Mouse (Mus musculus) T-helper 1 cell (primary cell): ENCODE results near the gene Fap.

Experiments
- in situ Hi-C: fragments of 300-600 bp; cut with MboI, MseI; formaldehyde crosslinking; loops from one replicate; pipeline ENCODE4 v1.15.1; 2025; ENCODE audit warnings: high pct_unique_total_duplicates

Gene Fap

DNA sequence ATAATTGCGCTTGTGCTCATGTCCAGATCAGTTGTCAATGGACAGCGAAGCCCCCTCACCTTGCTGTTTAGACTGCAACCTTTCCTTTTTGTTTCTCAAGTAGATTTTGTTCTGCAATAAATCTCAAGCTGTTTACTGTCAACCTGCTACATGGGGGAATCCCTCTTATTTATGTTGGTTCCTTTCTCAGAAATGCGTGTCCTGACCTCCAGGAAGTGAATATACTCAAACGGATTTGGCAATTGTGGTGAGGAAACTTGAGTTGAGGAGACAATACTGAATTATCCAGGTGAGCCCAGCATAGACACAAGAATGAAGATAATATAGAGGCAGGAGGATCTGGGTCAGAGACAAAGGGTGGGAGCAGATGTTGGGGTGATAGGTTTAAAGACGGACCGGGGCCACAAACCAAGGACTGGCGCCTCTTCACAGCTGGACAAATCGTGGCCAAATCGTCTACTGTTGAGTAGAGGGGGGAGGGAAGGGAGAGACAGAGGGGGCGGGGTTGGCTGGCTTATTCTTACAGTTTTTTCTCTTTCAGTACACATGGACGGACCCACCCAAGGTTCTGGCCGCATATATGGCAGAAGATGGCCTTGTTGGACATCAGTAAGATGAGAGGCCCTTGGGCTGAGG is 112.9 kb downstream of the Fap start:
- in situ Hi-C loops: loop anchor here (5.0 to 25.0 kb wide), 3 partner anchors 166 to 649 kb away; partner anchors contain the start of gene Tbr1

DNA sequence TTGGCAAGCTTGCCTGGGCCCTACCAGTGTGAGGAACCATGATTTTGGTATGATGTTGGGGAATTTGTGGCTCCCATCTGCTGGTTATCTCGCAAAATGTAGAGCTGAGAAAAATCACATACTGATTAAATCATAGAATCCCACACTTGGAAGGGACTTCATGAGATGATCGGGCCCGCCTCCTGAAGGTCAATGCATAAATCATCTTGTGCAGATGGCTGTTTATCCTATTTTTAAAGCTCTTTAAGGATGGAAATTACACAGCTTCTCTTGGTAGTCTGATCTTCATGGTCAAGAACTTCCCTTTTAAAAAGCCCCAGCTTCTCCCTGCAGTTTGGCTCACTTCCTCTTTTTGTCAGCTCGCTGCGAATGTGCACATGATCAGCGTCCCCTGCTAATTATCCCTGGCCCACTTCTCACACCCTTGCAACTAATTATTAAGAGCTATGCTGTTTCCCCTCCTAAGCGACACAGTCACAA is 113.6 kb downstream of the Fap start:
- in situ Hi-C loops: loop anchor here (5.0 to 25.0 kb wide), 3 partner anchors 167 to 648 kb away; partner anchors contain the start of gene Tbr1

DNA sequence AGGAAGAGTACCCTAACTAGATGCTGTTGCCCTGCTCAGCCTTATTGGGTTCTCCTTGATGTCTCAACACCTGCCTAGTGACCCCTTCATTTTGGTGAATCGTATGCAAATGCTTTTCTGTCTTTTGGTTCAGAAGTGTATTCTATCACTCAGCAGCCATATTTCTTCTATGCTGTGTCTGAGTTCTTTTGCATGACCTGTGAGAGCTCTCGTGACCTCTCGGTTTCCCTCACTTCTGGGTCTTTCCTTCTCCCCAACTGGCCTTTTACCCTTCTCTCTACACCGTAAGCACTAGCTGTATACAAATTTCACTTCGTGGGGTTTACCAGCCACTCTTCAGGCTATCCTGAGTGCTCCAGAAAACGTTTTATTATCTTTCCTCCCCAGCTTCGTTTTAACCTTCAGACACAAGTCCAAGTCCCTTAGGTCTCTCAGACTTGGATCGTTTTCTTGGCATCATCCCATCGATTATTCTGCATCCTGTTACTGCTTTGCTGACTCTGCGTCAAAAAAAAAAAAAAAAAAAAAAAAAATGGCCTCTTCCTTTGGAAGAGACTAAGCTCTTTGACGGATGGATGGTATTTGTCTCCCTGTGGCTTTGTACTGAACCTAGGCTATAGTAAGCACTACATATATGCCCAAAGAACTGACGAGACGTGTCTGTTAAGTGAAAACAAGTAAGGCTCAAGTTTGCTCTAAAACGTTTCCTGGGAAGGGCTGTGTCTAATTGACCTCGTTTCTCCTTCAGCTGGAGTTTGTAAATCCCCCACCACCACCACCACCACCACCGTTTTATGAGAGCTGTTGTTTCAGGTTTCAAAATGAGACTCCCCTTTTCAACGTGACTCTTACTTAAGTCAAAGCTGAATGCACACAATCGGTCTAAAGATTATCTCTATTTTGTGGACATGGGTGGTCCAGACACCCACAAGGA is 114.4 kb downstream of the Fap start:
- in situ Hi-C loops: loop anchor here (5.0 to 25.0 kb wide), 4 partner anchors 67 to 647 kb away; partner anchors contain the start of gene Tbr1

DNA sequence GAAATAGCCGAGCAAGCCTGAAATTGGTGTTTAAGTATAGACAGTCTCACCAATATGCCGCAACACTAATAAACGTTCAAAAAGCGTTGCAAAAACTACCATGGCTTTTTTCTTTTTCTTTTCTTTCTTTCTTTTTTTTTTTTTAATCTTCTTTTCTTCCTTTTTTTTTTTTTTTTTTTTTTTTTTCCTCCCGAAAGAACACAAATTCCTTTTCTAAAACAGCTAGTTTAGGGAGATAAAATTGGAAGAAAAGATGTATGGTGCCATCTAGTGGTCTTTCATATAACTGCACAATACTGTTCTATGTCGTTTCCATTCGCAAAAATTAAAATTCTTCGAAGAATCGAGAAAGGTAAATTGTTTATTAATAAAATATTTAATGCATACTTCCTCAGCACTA is 115.8 kb downstream of the Fap start:
- in situ Hi-C loops: loop anchor here (5.0 to 25.0 kb wide), 3 partner anchors 66 to 646 kb away; partner anchors contain the start of gene Tbr1

- in situ Hi-C loops: loop anchor here (5.0 to 25.0 kb wide), 3 partner anchors 63 to 643 kb away; partner anchors contain the start of gene Tbr1
Observed at GRCm38 (mm10) chr2:62454991-62455390, 118.9 kb downstream of the Fap start.

GRCm38 (mm10) chr2:62454033-62454432 is 119.8 kb downstream of the Fap start:
- in situ Hi-C loops: loop anchor here (25.0 kb wide), 2 partner anchors 467 to 642 kb away; partner anchors contain the start of gene Tbr1
